Mouse (Mus musculus) c-Kit-positive CD71-positive TER-119-negative erythroid progenitor cells, embryonic 14.5 days (primary cell): ENCODE data around the gene Lgr6.

ENCODE experiments used
- DNase-seq: peaks from one replicate; pipeline ENCODE4 v3.0.0-alpha.2; 2013; ENCODE audit warnings: low read depth

Lgr6 gene

DNA sequence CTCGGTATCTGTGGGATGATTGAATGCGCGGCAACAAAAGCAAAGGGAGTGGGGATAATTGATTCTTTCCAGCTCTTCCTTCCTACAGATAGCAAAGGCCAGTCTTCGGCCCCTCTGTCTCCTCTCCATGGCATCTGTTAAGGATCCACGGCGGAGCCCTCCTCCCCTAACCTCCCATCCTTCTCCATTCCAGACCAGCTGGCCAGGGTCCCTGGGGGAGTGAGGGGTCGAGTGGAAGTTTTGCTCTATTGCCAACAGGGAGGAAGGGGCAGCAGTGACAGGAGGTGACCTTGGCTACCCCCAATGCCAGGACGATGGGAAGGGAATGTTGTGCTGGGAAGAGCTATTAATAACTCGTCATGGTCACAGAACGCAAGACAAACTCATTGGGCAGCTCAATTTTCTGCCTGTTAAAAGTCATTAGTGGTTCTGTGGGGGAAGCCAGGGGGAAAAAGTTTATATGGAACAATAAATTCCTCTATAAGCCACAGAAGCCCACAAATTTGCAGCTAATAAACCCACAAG is 90.1 kb downstream of the Lgr6 start:
- no peak for DNase-seq

- DNase-seq = no peak
These were observed 92.6 kb downstream of the Lgr6 start for GRCm38 (mm10) chr1:135012472-135012871.

- no peak for DNase-seq
These were observed 93.2 kb downstream of the Lgr6 start for GRCm38 (mm10) chr1:135011912-135012311.

DNA sequence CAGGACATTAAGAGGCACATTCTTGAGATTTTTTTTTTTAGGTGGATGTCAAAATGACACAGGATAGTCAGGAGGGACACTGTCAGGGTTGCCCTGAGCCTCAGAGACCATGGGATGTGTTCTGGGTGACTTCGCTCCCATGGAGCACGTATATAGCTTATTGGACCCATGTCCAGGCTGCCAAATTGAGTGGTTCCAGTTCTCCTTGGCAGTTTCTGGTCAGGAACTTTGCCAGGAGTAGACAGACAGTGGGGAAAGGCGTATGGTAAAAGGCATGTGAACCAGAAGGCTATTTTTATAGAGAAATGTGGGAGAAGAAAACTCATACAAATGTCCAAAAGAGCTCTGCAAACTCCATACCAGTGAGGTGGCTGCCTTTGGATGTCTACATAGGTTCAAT is 95.2 kb downstream of the Lgr6 start:
- no peak for DNase-seq

DNA sequence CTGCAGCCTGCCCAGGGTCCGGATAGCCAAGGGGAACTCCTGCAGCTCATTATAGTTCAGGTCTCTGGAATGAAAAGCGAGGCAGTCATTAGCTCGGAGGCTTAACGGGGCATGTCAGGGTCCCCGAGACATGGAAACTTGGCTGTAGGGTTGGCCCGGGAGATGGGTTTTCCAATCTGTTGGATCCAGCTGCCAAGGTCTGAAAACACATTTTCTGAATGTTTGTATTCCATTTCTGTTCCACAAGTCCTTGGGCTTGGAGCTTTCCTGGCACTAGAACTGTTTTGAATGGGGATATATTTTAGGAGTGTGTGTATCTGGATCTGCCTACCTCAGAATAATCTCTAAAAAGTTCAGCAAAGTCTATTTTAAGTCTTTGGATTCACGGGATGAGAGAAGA is 99.4 kb downstream of the Lgr6 start:
- no peak for DNase-seq

DNA sequence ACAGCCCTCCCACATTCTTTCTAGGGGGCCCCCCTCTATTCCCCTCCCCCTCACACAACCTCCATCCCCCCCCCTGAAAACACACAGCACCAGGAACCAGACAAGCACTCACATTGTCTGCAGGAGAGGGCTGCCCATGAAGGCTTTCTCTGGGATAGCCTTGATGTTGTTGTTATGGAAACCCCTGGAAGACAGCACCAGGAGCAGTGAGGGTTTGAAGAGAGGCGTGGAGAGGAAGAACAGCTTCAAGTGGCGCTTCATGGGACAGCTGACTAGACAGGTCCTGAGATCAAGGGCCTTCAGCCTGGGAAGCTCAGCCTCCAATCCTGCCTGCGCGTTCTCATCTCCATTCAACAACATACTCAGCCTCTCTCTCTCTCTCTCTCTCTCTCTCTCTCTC is 101.7 kb downstream of the Lgr6 start:
- no peak for DNase-seq

- DNase-seq = no peak
These were observed 104.5 kb downstream of the Lgr6 start for GRCm38 (mm10) chr1:135000527-135000926.

- DNase-seq = no peak
These were observed 106.8 kb downstream of the Lgr6 start for GRCm38 (mm10) chr1:134998231-134998630.

GRCm38 (mm10) chr1:134997568-134997967 is 107.5 kb downstream of the Lgr6 start:
- DNase-seq = no peak

GRCm38 (mm10) chr1:134996471-134996870 is 108.6 kb downstream of the Lgr6 start:
- no peak for DNase-seq

DNA sequence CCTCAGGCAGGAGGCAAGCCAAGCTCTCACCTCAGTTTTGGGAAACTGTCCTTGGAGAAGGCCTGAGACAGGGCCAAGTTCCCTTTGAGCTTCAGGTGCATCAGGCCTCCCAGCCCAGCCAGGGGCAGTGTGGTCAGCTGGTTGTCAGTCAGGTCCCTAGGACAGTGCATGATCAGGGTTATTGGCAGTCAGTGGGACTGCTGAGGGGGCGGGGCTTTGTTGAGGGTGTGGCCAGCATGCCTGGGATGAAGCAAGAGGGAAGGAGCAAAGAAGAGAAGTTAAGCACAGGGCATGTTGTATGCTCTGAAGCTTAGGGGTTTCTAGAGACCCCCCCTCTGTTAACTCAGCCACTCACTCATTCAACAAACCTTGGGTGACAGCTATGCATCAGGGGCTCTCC is 109.1 kb downstream of the Lgr6 start:
- DNase-seq = no peak

DNA sequence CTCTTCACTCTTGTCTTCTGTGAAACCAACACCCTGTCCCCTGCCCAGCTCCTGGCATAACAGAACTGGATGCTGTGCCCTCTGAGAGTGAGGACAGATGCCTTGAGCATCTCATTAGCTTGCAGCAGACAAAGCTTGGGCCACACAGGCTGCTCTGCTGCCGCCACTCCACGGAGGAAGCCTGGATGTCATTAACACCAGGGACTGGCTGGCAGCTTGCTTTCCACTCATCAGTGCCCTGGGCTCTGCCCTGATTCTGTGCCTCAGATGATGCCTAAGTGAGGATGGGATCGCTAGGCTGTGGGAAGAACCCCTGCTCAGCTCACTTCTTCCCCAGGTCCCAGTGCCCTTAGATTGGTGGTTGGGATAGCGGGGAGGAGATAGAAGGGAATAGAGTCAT is 109.6 kb downstream of the Lgr6 start:
- no peak for DNase-seq

GRCm38 (mm10) chr1:134994739-134995138 is 110.3 kb downstream of the Lgr6 start:
- no peak for DNase-seq

DNA sequence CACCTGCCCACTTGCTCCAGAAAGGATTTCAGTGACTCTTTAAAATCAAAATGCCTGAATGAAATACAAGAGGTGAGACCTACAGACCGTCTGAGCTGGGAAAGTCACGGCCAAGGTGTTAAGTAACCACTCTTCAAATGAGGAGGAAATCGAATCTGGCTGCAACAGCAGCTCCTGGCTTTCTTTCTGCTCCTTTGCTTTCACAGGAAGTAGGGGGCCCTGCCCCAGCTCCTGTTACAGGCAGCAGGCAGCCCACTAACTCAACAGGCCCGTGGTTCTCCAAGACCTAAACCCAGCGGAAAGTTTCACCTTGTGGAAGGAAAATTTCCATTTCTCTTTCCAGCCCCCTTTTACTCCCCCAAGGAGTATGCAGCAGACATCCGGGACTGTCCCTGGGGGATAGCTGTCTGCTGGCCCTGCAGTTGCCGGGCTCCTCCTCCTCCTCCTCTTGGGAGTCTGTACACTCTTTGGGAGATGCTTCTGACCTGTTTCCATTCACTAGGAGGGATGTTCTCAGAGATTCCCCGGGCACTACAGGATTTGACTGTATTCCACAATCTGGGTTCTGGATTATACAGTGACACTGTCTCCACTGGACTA is 112.9 kb downstream of the Lgr6 start:
- DNase-seq = no peak

DNA sequence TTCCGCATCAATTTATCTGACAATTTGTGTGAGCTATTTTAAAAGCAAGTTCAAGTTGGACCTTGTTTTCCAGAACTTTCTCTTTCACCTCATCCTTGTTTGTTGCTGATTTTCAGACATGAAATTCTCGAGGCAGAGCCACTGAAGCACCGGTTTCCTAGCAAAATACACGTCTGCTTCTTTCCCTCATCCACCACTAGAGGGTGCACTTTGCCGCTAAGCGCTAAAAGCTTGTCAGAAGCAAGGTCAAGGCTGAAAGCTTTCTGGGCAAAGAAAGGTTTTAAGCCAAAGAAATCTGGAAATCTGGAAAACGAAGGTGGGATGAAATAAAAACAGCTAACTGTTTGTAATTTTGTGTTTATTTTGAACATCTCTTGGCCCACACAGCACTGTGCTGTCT is 115.7 kb downstream of the Lgr6 start:
- DNase-seq = peak; percentile 58

GRCm38 (mm10) chr1:134987962-134988341 is 117.1 kb downstream of the Lgr6 start:
- no peak for DNase-seq

GRCm38 (mm10) chr1:134987173-134987961 is 117.7 kb downstream of the Lgr6 start:
- DNase-seq = no peak

- no peak for DNase-seq
These were observed 132.2 kb downstream of the Lgr6 start for GRCm38 (mm10) chr1:134972920-134973319.

DNA sequence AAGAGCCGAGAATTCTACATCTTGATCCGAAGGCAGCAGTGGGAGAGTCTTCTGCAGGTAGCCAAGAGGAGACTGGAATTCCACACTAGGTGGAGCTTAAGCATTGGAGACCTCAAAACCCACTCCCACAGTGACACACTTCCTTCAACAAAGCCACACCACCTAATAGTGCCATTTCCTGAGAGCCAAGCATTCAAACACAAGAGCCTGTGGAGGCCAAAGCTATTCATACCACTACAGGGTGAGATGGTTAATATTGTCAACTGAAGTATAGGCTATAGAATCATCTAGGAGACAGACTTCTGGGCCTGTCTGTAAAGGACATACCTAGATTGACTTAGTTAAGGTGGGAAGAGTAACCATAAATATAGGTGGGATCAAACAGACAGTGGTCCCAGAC is 139.6 kb downstream of the Lgr6 start:
- no peak for DNase-seq

- peak; percentile 33 for DNase-seq
These were observed 142.3 kb downstream of the Lgr6 start for GRCm38 (mm10) chr1:134962821-134963220.

- DNase-seq = peak; percentile 89
These were observed 142.8 kb downstream of the Lgr6 start, which contains the start of gene Ube2t for GRCm38 (mm10) chr1:134962053-134962803. TSS of gene Ube2t (plus strand) at chr1:134962565.

DNA sequence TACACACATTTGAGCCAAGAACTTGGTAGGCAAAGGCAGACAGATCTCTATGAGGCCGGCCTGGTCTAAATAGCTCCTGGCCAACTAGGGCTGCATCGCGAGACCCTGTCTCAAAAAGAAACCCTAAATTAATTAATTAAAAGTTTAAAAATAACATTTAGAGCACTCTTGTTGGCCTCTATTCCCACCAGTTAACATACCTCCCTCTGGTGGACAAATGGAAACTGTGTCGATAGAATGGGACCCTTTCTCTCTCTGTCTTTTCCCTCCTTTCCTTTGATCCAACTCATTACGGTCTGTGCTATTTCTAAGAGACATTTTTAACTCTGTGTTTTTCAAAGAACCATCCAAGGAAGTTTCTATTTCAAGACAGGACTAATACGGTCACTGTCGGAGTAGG is 144.4 kb downstream of the Lgr6 start:
- DNase-seq = peak; percentile 28
